Mouse (Mus musculus) kidney, embryonic 14.5 days (tissue): ENCODE data around the gene Gm21870. TPM values are rescaled to one million over a fixed set of nuclear protein-coding genes. Genes with fewer than 3 reads are reported as not detected.
"Not testable (repeated sequence)": the region's sequence is repeated elsewhere in the genome, so short reads cannot be mapped to it uniquely, and the experiment has no call there.

Source experiments
- ATAC-seq: fragments of 200-750 bp; cut with Nextera tagmentation; 2 replicates; pipeline ENCODE4 v1.8.0; 2017; ENCODE audit warnings: moderate number of reproducible peaks, mild to moderate bottlenecking, moderate TSS enrichment, moderate library complexity; ENCODE audit not compliant: low FRiP score, low TSS enrichment
- H3K27ac ChIP-seq: fragments of 300-500 bp; sonication (generic); 2 replicates; pipeline ENCODE4 v1.5.1; 2014; ENCODE audit warnings: low read depth, mild to moderate bottlenecking, low read length, moderate library complexity, mixed read lengths
- H3K27me3 ChIP-seq: fragments of 300-500 bp; sonication (generic); 2 replicates; pipeline ENCODE4 v1.6.1; 2014; ENCODE audit warnings: mild to moderate bottlenecking, low read length; ENCODE audit not compliant: control insufficient read depth, insufficient read depth
- H3K36me3 ChIP-seq: fragments of 300-500 bp; sonication (generic); 2 replicates; pipeline ENCODE4 v1.6.1; 2014; ENCODE audit warnings: low read length, mixed read lengths; ENCODE audit not compliant: control insufficient read depth, insufficient read depth
- H3K4me1 ChIP-seq: fragments of 300-500 bp; sonication (generic); 2 replicates; pipeline ENCODE4 v1.6.1; 2014; ENCODE audit warnings: low read length, mixed read lengths; ENCODE audit not compliant: control insufficient read depth, insufficient read depth
- H3K4me2 ChIP-seq: fragments of 300-500 bp; sonication (generic); replicated peaks from 2 replicates; pipeline ENCODE4 v1.6.1; 2014; ENCODE audit warnings: low read depth, mild to moderate bottlenecking, low read length
- H3K4me3 ChIP-seq: fragments of 300-500 bp; sonication (generic); 2 replicates; pipeline ENCODE4 v1.5.1; 2014; ENCODE audit warnings: mild to moderate bottlenecking, low read length
- H3K9ac ChIP-seq: fragments of 300-500 bp; sonication (generic); 2 replicates; pipeline ENCODE4 v1.6.1; 2014; ENCODE audit warnings: low read depth, mild to moderate bottlenecking, low read length, moderate library complexity
- H3K9me3 ChIP-seq: fragments of 300-500 bp; sonication (generic); 2 replicates; pipeline ENCODE4 v1.6.1; 2016; ENCODE audit warnings: low read length; ENCODE audit not compliant: control insufficient read depth
- WGBS: fragments of 180-500 bp; shearing (Covaris S2); extraction: QIAGEN DNeasy Blood & Tissue Kit; methylation state at CpG from one replicate; pipeline ENCODE4 v1.1.7; 2014; 5-methylcytosine and 5-hydroxymethylcytosine counted together
- polyA plus RNA-seq: library from polyadenylated mRNA; unstranded; fragments of >200 nt; fragmentation: Nextera tagmentation; extraction: Ambion mirVana; gene quantifications from 2 replicates; pipeline ENCODE4 v1.2.1, GENCODE M21; 2014

Gene Gm21870
- not detected in 2 replicates for polyA plus RNA-seq

DNA sequence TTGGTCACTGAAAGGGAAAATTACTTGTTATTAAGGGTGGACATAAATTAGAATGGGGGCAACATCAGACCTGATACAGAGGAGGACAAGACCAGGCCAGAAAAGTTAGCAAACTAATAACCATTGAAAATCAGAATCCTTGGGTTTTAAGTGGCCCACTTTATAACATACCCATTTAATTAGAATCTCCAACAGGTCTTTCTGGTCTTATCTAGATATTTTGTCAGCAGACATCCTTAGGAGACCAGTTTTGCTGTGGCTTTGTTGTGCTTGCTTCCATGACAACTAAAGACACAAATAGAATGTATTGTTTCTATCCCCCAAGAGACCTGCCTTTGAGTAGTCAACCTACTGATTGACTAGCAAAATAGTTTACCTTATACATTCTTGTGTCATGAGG lies at the start of gene Gm21870:
Gene Gm21870 (minus strand): TSS at position 101 of the 400 bp plus-strand sequence.
- H3K27ac ChIP-seq, H3K9ac ChIP-seq, ATAC-seq, H3K4me3 ChIP-seq, H3K9me3 ChIP-seq, H3K27me3 ChIP-seq, H3K36me3 ChIP-seq, H3K4me2 ChIP-seq, H3K4me1 ChIP-seq: not testable (repeated sequence)

DNA sequence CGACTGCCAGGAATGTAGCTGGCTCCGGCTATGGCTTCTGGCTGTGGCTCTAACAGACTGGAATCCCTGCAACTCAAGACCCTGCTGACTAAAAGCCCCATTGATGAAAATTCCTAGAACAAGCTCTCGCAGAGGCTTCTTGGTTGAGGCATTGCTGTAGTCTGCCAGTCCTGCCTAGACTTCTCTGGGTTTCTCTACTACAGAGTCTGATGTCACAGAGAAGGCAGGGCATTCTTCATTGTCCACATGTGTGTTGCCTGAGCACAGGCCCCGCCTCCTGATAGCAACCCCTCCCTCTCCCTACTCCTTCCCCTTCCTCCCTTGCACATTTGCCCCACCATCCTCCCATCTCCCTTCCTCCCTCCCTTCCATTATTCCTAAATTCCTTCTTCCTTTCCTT lies 30.2 kb downstream of the Gm21870 start, which contains the start of gene Btbd35f6:
Gene Btbd35f6 (minus strand): TSS at position 101 of the 400 bp plus-strand sequence.
- not testable (repeated sequence) for H3K27ac ChIP-seq, H3K4me2 ChIP-seq, H3K4me1 ChIP-seq, ATAC-seq, H3K36me3 ChIP-seq, H3K27me3 ChIP-seq, H3K4me3 ChIP-seq, H3K9me3 ChIP-seq, H3K9ac ChIP-seq
- no CpG with 5 or more reads among the region's 4 CpGs for WGBS

Other genes with a start within 250 kb of the Gm21870 start
- gene Btbd35f6, start 30.3 kb downstream of the Gm21870 start, polyA plus RNA-seq = not detected in 2 replicates
- gene Btbd35f9, start 174.7 kb upstream of the Gm21870 start, polyA plus RNA-seq = not detected in 2 replicates